Mouse (Mus musculus) left cerebral cortex, postnatal 10 days (tissue): Measurements from ENCODE around the gene C77080. TPM values are rescaled to one million over a fixed set of nuclear protein-coding genes. Genes with fewer than 3 reads are reported as not detected.
A peak's percentile ranks its signal among the peaks of the same experiment; 100 is the strongest.

ENCODE experiments used
- DNase-seq, 2 experiments: peaks; one replicate each; pipeline ENCODE4 v3.0.0; 2021 to 2022; ENCODE audit warnings: low spot score in 2 of 2, mixed read lengths in 1 of 2; ENCODE audit errors: extremely low spot score in 1 of 2
- intact Hi-C: fragments of 180-260 bp; cut with DNase I; formaldehyde crosslinking; loops from one replicate; pipeline ENCODE4 v1.15.1; 2025
- total RNA-seq, 2 experiments: library from RNA; stranded (reverse); gene quantifications; 2 replicates each; pipeline ENCODE4 v1.2.3; 2021

C77080 gene
- total RNA-seq: 10 to 100 TPM; 11.1 to 15.8 TPM

GRCm38 (mm10) chr4:129261196-129261595, at the start of gene C77080:
Gene C77080 (minus strand): TSS chr4:129261404.
- DNase-seq: no peak
- intact Hi-C loops: no loop called here

GRCm38 (mm10) chr4:129307936-129308335, 46.7 kb upstream of the C77080 start:
- DNase-seq: no peak
- intact Hi-C loops: no loop called here

GRCm38 (mm10) chr4:129304306-129304705, 43.1 kb upstream of the C77080 start:
- intact Hi-C loops: no loop called here
- no peak for DNase-seq

GRCm38 (mm10) chr4:129303816-129304215, 42.6 kb upstream of the C77080 start:
- intact Hi-C loops: no loop called here
- no peak for DNase-seq

- intact Hi-C loops: no loop called here
These were observed 42.2 kb upstream of the C77080 start for GRCm38 (mm10) chr4:129303401-129303800.

GRCm38 (mm10) chr4:129299121-129299520, 37.9 kb upstream of the C77080 start:
- intact Hi-C loops: no loop called here
- no peak for DNase-seq

More at GRCm38 (mm10) chr4:129303401-129303800, 42.2 kb upstream of the C77080 start:
- DNase-seq: no peak

GRCm38 (mm10) chr4:129297724-129298123, 36.5 kb upstream of the C77080 start:
- DNase-seq: no peak
- intact Hi-C loops: no loop called here

- intact Hi-C loops: no loop called here
- no peak for DNase-seq
These were observed 34.9 kb upstream of the C77080 start for GRCm38 (mm10) chr4:129296066-129296465.

- intact Hi-C loops: no loop called here
- DNase-seq: no peak
These were observed 34.0 kb upstream of the C77080 start for GRCm38 (mm10) chr4:129295188-129295587.

GRCm38 (mm10) chr4:129293702-129294101, 32.5 kb upstream of the C77080 start:
- no peak for DNase-seq
- intact Hi-C loops: no loop called here

GRCm38 (mm10) chr4:129292831-129293230, 31.6 kb upstream of the C77080 start:
- no peak for DNase-seq
- intact Hi-C loops: no loop called here

GRCm38 (mm10) chr4:129289671-129290070, 28.5 kb upstream of the C77080 start:
- intact Hi-C loops: no loop called here
- no peak for DNase-seq

GRCm38 (mm10) chr4:129288067-129288466, 26.9 kb upstream of the C77080 start:
- DNase-seq: no peak
- intact Hi-C loops: no loop called here

GRCm38 (mm10) chr4:129287472-129287981, 26.3 kb upstream of the C77080 start, which contains the start of gene Sync:
Gene Sync (plus strand): TSS chr4:129287617.
- DNase-seq: peak in 1 of 2 experiments; percentile 50
- intact Hi-C loops: no loop called here

- intact Hi-C loops: no loop called here
These were observed 25.7 kb upstream of the C77080 start for GRCm38 (mm10) chr4:129286683-129287471.

GRCm38 (mm10) chr4:129286001-129286682, 24.9 kb upstream of the C77080 start:
- intact Hi-C loops: no loop called here
- DNase-seq: no peak

More at GRCm38 (mm10) chr4:129286683-129287471, 25.7 kb upstream of the C77080 start:
- DNase-seq: peak in 1 of 2 experiments; percentile 54

- intact Hi-C loops: no loop called here
- DNase-seq: no peak
These were observed 23.5 kb upstream of the C77080 start for GRCm38 (mm10) chr4:129284685-129285084.

- no peak for DNase-seq
- intact Hi-C loops: no loop called here
These were observed 22.0 kb upstream of the C77080 start for GRCm38 (mm10) chr4:129283226-129283625.

GRCm38 (mm10) chr4:129282786-129283185, 21.6 kb upstream of the C77080 start:
- intact Hi-C loops: no loop called here
- DNase-seq: no peak

- intact Hi-C loops: loop anchor here (2.0 kb wide), 1 partner anchor 68 kb away; no protein-coding TSS in a partner anchor
- peak; percentile 85 to 95 for DNase-seq
These were observed 15.3 kb upstream of the C77080 start for GRCm38 (mm10) chr4:129276453-129276865.
